Mouse (Mus musculus): Measurements from ENCODE around the gene Bcl2a1b. TPM values are rescaled to one million over a fixed set of nuclear protein-coding genes. Genes with fewer than 3 reads are reported as not detected.
"Not testable (repeated sequence)": the region's sequence is repeated elsewhere in the genome, so short reads cannot be mapped to it uniquely, and the experiment has no call there.

The Bcl2a1b gene
- polyA plus RNA-seq, 1 experiment from 2014 or later: 0.75 TPM

DNA sequence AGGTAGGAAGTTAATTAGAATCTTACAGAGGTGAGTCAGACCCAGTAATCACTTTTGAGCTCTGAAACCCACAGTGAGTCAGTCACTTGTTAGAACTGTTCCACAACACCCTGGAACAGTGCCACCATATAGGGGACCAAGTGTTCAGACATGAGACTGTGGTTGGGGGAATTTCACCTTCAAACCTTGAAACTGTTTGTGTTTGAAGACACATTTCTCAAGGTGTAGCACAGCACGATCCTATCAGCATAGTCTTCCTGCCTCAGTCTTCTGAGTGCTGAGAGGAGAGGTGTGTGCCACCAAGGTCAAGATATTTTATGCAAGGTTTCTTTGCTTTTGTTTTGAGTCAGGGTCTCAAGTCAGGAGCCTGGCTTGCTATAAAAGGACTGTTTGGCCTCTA, 9.9 kb downstream of the Bcl2a1b start:
- 61% methylated on average over 1 of the region's 1 CpGs for whole genome bisulfite sequencing
- not testable (repeated sequence) for H3K27me3 ChIP-seq (replicated peaks; ENCODE audit: control insufficient read depth, insufficient read depth, low read length); H3K4me1 ChIP-seq (replicated peaks; ENCODE audit: control insufficient read depth, insufficient read depth, low read length); ATAC-seq (replicated peaks; ENCODE audit: low FRiP score); DNase-seq (ENCODE audit: low spot score); H3K9ac ChIP-seq (ENCODE audit: low read depth, low read length); H3K27ac ChIP-seq (ENCODE audit: low read depth, low read length); H3K4me3 ChIP-seq (ENCODE audit: low read depth, low read length); H3K4me2 ChIP-seq; H3K9me3 ChIP-seq (ENCODE audit: control insufficient read depth, low read length); H3K36me3 ChIP-seq (ENCODE audit: control insufficient read depth, insufficient read depth, low read length)

DNA sequence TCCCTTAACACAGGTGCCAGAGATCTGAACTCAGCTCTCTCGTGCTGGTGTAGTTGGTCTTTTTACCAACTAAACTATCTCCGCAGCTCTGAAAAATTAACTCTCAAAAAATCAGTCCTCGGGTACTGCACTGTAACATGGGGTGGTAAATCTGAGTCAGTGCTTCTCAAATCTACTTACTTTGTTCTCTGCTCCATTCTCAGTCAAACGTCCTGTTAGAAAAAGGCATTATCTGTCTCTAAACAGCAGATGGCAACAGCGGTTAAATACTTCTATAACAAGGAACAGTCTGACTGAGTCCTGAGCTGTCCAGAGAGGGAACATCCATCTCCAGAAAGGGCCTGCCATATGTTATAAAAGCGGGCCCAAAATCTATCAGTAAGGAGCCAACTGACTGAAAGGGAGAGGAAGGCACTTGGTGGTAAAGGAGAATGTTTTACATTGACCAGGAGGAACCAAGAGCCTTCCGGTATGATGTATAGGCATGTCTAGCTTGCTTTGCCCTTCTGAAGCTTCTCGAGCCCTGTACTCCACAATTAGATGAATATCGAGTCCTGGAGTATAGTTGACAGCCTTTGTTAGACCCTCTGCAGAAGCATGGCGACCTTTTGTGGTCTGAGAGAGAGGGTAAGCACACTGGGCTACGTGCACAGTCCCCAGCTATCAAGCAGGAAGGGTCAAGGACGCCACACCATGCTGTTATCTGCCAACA, 11.5 kb downstream of the Bcl2a1b start, which contains the start of gene Mthfs:
TSS of gene Mthfs (plus strand) at position 324 of the 712 bp plus-strand sequence.
- Histone ChIP-seq H3K4me2 (peak within 1 kb of the TSS; percentile 49), H3K4me3 (ENCODE audit: low read depth, low read length) (peak within 1 kb of the TSS; percentile 39)
- H3K9ac ChIP-seq (ENCODE audit: low read depth, low read length); H3K9me3 ChIP-seq (ENCODE audit: control insufficient read depth, low read length); H3K27me3 ChIP-seq (replicated peaks; ENCODE audit: control insufficient read depth, insufficient read depth, low read length); H3K36me3 ChIP-seq (ENCODE audit: control insufficient read depth, insufficient read depth, low read length); H3K27ac ChIP-seq (ENCODE audit: low read depth, low read length); H3K4me1 ChIP-seq (replicated peaks; ENCODE audit: control insufficient read depth, insufficient read depth, low read length); DNase-seq (ENCODE audit: low spot score): not testable (repeated sequence)
- peak; percentile 37 for ATAC-seq (replicated peaks; ENCODE audit: low FRiP score)
- WGBS: 29% methylated on average over 9 of the region's 12 CpGs

DNA sequence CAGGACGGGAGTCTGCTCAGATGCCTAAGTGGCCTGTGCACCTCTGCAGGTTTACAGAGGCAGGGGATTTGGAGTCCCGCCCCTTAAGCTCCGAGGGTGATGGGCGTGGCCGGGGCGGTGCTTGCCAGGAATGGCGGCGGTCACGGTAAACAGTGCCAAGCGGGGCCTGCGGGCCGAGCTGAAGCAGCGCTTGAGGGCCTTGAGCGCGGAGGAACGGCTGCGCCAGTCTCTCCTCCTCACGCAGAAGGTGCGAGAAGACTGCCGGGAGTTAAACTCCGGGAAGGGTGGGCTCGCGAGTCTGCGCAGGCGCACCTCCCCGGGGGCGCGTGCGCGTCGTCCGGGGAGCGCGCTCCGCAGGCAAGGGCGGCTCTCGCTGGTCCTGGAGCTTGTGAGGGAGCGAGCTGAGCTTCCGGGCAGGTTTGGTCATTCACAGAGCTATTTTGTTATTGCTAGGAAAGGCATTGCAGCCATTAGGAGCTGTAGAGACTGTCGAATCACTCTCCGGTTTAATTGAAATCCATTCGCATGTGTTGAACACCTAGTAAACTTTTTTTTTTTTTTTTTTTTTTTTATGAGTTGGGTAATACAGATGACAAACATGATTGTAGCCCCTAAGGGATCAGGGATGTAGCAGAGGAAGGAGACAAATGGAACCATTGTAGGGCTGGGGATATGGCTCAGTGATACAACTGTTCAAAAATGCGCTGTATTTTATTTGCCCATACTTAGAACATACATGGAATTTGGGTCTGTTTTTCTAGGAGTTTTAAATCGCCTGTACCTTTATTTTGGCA, 12.3 kb downstream of the Bcl2a1b start:
- not testable (repeated sequence) for H3K27ac ChIP-seq (ENCODE audit: low read depth, low read length); H3K4me1 ChIP-seq (replicated peaks; ENCODE audit: control insufficient read depth, insufficient read depth, low read length); H3K27me3 ChIP-seq (replicated peaks; ENCODE audit: control insufficient read depth, insufficient read depth, low read length); DNase-seq (ENCODE audit: low spot score); H3K36me3 ChIP-seq (ENCODE audit: control insufficient read depth, insufficient read depth, low read length); H3K9ac ChIP-seq (ENCODE audit: low read depth, low read length); H3K9me3 ChIP-seq (ENCODE audit: control insufficient read depth, low read length)
- peak overlapping the region; percentile 49 for H3K4me2 ChIP-seq
- H3K4me3 ChIP-seq (ENCODE audit: low read depth, low read length): peak overlapping the region; percentile 39
- ATAC-seq (replicated peaks; ENCODE audit: low FRiP score): peak; percentile 94
- WGBS: 8% methylated on average over 7 of the region's 44 CpGs

DNA sequence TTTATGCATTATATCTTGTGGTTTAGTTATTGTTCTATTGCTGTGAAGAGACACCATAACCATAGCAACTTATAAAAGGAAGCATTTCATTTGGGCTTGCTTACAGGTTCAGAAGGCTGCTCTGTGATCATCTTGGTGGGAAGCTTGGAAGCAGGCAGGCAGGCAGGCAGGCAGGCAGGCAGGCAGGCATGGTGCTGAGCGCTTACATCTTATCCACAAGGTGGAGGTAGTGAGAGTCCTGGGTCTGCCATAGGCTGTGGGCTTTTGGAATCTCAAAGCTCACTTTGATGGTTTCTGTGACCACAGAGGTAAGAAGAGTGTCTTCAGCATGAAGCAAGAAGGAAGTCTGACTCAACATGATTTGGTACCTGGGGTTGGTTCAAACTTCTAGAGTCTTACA, 13.4 kb downstream of the Bcl2a1b start:
- not testable (repeated sequence) for H3K4me1 ChIP-seq (replicated peaks; ENCODE audit: control insufficient read depth, insufficient read depth, low read length); H3K27ac ChIP-seq (ENCODE audit: low read depth, low read length); H3K9ac ChIP-seq (ENCODE audit: low read depth, low read length); H3K36me3 ChIP-seq (ENCODE audit: control insufficient read depth, insufficient read depth, low read length); H3K27me3 ChIP-seq (replicated peaks; ENCODE audit: control insufficient read depth, insufficient read depth, low read length); H3K4me3 ChIP-seq (ENCODE audit: low read depth, low read length); DNase-seq (ENCODE audit: low spot score); H3K4me2 ChIP-seq; H3K9me3 ChIP-seq (ENCODE audit: control insufficient read depth, low read length)
- 50% methylated on average over 1 of the region's 1 CpGs for WGBS
- ATAC-seq (replicated peaks; ENCODE audit: low FRiP score): peak; percentile 35; the same call in 1 of the 2 replicates

DNA sequence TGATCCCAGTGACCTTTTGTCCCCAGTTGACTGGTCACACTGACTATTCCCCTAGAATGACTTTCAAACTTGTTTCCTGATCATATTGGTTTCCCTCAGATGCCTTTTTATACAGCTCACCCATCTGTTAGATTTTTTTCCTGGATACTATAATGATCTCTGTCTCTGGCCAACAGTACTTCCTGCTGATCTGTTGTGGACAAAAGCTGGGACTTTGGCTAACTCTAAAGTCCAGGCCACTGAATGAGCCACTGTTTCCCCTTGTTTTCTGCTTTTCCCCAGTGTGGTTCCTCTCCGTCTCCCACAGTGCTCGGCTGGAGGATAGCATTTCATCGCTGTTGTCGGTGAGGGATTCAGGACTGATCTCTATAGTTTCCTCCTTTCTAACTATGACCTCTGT, 19.2 kb downstream of the Bcl2a1b start:
- H3K36me3 ChIP-seq (ENCODE audit: control insufficient read depth, insufficient read depth, low read length); H3K27me3 ChIP-seq (replicated peaks; ENCODE audit: control insufficient read depth, insufficient read depth, low read length); H3K4me3 ChIP-seq (ENCODE audit: low read depth, low read length); ATAC-seq (replicated peaks; ENCODE audit: low FRiP score); H3K9ac ChIP-seq (ENCODE audit: low read depth, low read length); H3K4me2 ChIP-seq; H3K9me3 ChIP-seq (ENCODE audit: control insufficient read depth, low read length); H3K27ac ChIP-seq (ENCODE audit: low read depth, low read length); H3K4me1 ChIP-seq (replicated peaks; ENCODE audit: control insufficient read depth, insufficient read depth, low read length); DNase-seq (ENCODE audit: low spot score): not testable (repeated sequence)
- 88% methylated on average over 4 of the region's 4 CpGs for WGBS

DNA sequence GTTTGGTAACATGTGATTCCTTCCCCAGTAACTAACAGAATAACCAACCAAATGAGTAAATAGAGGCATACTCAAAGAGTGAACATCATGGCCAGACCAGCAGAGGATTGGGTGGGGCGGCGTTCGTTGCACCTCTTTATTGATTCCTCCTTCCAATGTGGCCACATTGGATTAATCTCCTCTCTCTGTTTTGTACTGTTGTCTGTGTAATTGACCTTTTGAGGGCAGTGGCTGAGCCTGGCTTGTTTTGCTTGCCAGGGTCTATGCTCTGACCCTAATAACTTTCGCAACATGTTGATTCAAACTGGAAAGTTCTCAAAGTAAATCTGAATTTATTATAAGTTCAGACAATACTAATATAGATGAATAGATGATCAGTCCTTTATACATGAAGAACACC, 20.7 kb downstream of the Bcl2a1b start:
- not testable (repeated sequence) for H3K4me3 ChIP-seq (ENCODE audit: low read depth, low read length); H3K36me3 ChIP-seq (ENCODE audit: control insufficient read depth, insufficient read depth, low read length); H3K27ac ChIP-seq (ENCODE audit: low read depth, low read length); H3K9ac ChIP-seq (ENCODE audit: low read depth, low read length); H3K9me3 ChIP-seq (ENCODE audit: control insufficient read depth, low read length); ATAC-seq (replicated peaks; ENCODE audit: low FRiP score); DNase-seq (ENCODE audit: low spot score); H3K4me1 ChIP-seq (replicated peaks; ENCODE audit: control insufficient read depth, insufficient read depth, low read length); H3K4me2 ChIP-seq; H3K27me3 ChIP-seq (replicated peaks; ENCODE audit: control insufficient read depth, insufficient read depth, low read length)
- 85% methylated on average over 3 of the region's 4 CpGs for WGBS

DNA sequence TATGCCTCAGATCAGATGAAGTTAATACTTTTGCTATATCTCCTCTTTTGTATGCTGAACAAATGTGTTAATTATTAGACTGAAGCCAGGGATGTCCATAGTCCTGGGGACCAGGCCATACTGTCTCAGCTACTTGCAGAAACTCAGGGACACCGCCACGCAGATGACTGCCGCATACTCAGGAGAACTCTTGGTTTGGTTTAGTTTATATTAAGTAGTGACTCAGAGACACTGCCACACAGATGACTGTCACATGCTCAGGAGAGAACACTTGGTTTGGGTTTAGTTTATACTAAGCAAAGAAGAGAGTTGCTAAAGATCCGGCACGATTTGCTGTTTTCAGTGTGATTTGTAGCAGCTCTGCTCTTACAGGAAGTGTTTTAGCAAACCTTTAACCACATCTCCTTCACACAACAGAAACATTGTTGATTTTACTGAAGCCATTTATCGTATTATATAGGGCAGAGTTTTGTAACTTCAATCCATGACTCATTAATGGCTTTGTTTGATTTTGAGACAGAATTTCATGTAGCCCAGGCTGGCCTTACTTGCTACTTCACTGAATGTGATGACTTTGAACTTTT, 21.8 kb downstream of the Bcl2a1b start:
- not testable (repeated sequence) for H3K4me3 ChIP-seq (ENCODE audit: low read depth, low read length); H3K9me3 ChIP-seq (ENCODE audit: control insufficient read depth, low read length); ATAC-seq (replicated peaks; ENCODE audit: low FRiP score); H3K9ac ChIP-seq (ENCODE audit: low read depth, low read length); H3K4me1 ChIP-seq (replicated peaks; ENCODE audit: control insufficient read depth, insufficient read depth, low read length); H3K36me3 ChIP-seq (ENCODE audit: control insufficient read depth, insufficient read depth, low read length); H3K27ac ChIP-seq (ENCODE audit: low read depth, low read length); H3K27me3 ChIP-seq (replicated peaks; ENCODE audit: control insufficient read depth, insufficient read depth, low read length); H3K4me2 ChIP-seq; DNase-seq (ENCODE audit: low spot score)
- 86% methylated on average over 6 of the region's 6 CpGs for WGBS

DNA sequence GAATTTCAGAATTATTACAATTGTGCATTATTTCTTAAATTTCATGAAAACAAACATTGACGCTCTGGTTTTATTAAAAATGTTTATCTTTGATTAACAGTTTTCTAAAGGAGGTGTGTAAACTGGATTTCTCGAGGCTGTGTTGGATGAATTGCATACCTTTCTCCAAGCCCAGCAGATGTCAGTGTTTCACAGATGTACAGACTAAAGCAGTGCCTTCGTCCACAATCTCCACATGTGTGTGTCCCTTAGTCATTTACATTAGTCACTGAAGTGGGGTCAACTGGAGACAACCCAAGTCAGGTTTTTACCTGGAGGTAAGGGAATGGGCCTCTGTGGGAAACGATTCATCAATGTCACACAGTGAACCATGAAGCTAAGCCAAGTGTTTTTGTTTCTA, 27.1 kb downstream of the Bcl2a1b start:
- H3K9me3 ChIP-seq (ENCODE audit: control insufficient read depth, low read length): no peaks in the 10 kb centered on the region
- no peaks in the 10 kb centered on the region for H3K36me3 ChIP-seq (ENCODE audit: control insufficient read depth, insufficient read depth, low read length)
- H3K9ac ChIP-seq (ENCODE audit: low read depth, low read length): no peak overlapping the region
- no peaks in the 10 kb centered on the region for H3K27me3 ChIP-seq (replicated peaks; ENCODE audit: control insufficient read depth, insufficient read depth, low read length)
- no peak for DNase-seq (ENCODE audit: low spot score)
- no peak overlapping the region for H3K4me2 ChIP-seq
- no peaks in the 10 kb centered on the region for H3K4me1 ChIP-seq (replicated peaks; ENCODE audit: control insufficient read depth, insufficient read depth, low read length)
- H3K27ac ChIP-seq (ENCODE audit: low read depth, low read length): no peak overlapping the region
- H3K4me3 ChIP-seq (ENCODE audit: low read depth, low read length): no peak overlapping the region
- WGBS: 66% methylated on average over 4 of the region's 4 CpGs
- ATAC-seq (replicated peaks; ENCODE audit: low FRiP score): no peak

All from liver, embryonic 11.5 days (tissue).